Mouse (Mus musculus) frontal cortex, postnatal 36 days (tissue): ENCODE measurements at regions not wholly inside any gene's neighbourhood (a gene's known extent, or its start where the extent isn't known, plus 50 kb on each side); places are given as distances from the start of the nearest gene placed in this dataset.

ENCODE experiments used
- DNase-seq, 2 experiments: peaks; one replicate each; pipeline ENCODE4 v3.0.0; 2022; ENCODE audit warnings: low spot score in 2 of 2

GRCm38 (mm10) chr14:11417857-11418256 lies 61.3 kb upstream of the Gm3839 start:
- no peak for DNase-seq

DNA sequence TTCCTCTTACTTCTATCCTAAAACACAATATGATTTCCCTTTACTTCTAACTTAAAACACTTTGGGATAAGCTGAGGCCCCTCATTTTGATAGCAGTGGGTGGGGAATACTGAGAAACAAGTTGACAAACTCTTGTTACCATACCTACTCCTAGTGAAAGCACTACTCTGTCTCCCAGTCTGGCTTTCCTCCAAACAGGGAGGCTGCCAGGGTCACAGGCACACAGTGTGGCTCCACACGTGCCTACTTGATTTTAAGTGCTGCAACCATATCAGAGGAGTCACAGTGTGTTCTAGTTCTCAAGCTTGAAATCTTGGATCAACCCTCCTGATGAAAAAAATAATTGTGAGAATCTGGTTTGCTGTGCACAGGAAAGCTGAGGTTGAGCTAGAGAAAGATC lies 65.8 kb upstream of the Gm3839 start:
- no peak for DNase-seq

GRCm38 (mm10) chr14:11428256-11429240 lies 72.0 kb upstream of the Gm3839 start:
- peak; percentile 54 to 55 for DNase-seq

DNA sequence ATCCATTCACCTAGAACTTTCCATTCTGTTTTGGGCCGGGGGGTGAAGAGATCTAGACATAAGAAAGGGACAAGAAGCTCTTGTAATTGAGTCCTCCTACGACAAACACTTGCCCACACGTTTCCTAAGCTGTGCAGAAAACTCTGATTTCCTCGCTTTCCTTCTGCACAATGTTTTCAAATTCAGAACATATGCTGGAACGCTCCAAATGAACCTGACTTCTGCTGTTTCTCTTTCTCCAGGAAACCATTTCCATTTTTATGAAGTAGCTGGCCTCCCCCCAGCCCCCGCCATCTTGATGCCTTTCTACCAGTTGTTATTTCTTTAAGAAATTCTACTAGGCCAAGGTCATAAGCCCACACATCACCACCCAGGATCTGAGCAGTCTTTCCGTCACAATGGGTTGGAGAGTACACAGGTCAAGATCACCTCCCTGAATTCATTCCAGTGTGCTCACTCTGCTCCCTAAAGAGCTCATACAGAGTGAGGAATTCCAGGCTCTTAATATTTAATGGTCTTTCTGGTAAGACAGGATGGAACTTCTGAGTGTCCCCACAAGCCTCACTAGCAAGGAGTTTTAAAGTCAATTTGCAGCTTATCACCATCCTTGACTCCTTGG lies 78.7 kb upstream of the Gm3839 start:
- DNase-seq = peak; percentile 21 to 52

GRCm38 (mm10) chr14:11438611-11439010 lies 82.1 kb upstream of the Gm3839 start:
- DNase-seq = no peak

DNA sequence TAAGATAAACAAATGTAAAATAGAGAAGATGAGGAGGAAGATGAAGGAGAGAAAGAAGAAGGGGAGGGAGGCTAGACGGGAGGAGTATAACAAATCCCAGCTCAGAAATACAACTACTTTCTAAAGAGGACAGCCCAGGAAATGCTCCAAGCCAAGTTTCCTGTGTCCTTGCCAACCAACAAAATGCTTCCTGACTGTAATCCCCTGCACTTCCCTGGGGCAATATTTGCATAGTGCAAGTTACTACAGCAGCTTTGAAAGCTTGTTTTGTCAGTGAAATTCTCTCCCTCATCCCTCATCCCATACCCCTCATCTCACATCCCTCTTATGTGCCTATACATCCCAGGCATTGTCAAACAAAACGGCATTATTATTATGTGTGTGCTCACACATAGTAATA lies 83.7 kb upstream of the Gm3839 start:
- no peak for DNase-seq

DNA sequence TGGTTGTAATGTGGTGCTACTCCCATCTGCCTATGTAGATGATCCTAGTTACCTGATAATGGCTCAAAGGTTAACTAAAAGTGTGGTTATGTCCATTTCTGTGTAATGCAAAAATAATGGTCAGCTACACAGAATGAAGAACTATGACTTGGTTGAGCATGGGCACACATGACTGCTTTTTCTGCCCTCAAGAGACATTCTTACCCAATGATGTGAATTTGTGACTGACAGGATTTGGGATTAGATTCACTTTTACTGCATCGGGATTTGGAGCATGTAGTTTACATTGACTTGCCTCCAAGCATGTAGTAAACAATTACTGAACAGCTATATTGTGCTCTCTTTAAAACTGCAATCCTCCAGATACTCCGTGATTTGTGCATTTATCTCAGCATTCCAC lies 93.4 kb upstream of the Gm3839 start:
- no peak for DNase-seq

DNA sequence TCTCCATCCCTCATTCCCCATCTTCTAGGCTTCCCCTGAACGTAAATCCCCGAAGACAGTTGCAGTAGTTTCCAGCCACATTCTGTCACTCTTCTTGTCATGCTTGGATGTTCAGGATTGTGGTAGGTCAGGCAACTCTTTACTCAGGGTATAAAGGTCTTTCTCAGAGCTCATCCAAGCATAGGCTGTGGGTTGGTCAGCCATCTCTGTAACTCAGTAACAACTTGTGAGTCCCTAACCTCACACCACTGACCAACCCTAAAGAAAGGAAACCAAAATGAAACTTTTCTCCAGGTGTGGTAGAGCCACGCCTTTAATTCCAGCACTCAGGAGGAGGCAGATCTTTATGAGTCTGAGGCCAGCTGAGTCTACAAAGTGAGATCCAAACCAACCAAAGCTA lies 75.6 kb upstream of the Ptprg start:
- no peak for DNase-seq

DNA sequence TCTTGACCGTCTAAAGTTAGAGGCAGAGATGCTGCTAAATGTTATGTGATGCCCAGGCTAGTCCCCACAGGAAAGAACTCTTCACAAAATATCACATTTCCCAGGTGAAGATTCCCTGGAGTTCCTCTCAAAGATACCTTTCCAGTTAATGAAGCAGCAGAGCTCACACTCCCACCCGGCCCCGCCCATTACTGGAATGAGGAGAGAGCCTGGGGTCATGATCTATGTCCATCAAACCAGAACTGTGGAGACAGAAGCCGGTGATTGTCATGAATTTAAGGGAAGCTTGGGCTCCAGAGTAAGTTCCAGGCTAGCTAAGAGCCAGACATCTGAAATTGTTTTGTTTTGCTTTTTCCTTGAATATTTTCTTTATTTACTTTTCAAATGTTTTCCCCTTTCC lies 71.2 kb upstream of the Ptprg start:
- no peak for DNase-seq

DNA sequence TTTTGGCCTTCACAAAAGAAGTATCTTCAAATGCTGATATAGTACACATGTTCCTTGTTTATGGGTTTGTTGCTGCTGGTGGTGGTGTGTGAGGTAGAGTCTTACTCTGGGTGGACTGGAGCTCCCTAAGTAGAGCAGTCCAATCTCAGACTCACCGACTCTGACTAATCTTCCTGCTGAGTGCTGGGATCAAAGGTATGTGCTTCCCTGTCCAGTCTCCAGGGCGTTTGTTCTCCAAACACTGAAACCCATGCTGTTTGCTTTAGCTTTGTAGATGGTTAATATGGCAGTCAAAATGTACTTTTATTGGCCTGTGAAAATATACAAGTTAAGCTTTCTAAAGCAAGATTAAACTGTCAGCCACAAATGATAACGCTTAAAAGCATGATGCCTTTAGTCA lies 67.0 kb upstream of the Ptprg start:
- DNase-seq = no peak

- no peak for DNase-seq
Measured at GRCm38 (mm10) chr14:11501744-11502143, 51.6 kb upstream of the Ptprg start.

DNA sequence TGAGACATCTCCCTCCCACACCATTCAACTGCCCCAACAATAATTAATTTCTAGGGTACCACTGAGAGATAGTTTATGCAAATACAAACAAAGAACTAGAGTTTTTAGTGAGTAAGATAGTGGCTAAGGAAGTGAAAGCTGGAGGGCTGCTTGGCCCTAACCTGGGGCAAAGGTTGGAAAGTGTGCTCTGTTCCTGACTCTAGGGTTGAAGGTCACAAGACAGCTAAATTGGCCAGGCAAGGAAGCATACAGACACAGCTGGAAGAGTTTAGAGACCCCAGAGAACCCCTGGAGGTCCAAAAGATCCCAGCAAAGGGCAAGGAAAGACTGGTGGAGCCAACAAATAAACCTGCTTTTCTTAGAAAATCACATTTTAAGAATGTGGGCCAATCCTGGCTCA lies 50.2 kb upstream of the Ptprg start:
- DNase-seq = no peak
